Mouse (Mus musculus): Measurements from ENCODE around the gene Ciart. TPM values are rescaled to one million over a fixed set of nuclear protein-coding genes. Genes with fewer than 3 reads are reported as not detected.
A peak's percentile ranks its signal among the peaks of the same experiment; 100 is the strongest.
"Not testable (repeated sequence)": the region's sequence is repeated elsewhere in the genome, so short reads cannot be mapped to it uniquely, and the experiment has no call there.

Gene Ciart
- polyA plus RNA-seq (2015; fragmentation: Nextera tagmentation; extraction: Ambion mirVana), result 5.0 and 5.3 TPM in 2 replicates

DNA sequence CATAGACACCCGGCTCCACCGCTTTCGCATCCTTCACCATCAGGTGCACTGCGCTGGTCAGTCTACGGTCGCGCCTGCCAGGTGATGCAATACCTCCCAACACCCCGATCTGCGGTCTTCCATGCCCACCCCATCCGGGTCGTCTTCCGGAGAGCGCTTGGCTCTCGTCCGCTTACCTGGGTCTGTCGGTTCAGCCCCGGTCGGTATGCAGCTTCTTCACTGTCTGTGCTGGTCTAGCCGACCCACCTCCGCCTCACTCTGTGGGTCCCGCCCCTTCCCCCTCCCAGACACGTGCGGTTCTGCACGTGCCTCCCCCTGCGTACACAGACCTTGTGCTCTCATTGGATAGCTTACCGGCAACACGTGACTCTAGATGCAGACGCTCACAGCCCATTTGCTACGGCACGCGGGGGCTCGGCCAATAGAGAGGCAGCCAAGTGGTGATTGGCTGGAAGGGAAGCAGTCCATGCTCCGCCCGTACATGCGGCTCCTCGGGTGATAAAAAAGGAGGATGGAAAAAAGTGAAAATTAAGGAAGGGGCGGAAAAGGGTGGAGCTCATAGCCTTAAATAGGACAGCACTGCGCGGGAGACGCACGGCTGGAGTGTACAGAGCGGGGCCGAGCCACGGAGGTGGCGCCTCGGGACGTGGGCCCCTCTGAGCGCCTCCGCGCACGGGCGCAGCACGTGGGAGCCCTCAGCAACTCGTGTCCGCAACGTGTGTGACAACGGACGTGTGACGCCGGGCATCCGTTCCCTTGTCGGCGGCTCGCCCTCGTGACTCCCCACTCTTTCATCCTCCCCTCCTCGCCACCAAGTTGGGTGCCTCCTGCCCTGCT is at the start of gene Ciart:
Gene Ciart (minus strand): TSS at position 273 of the 837 bp plus-strand sequence.
- WGBS, result under 1% methylated on average over 60 of the region's 66 CpGs
- no peaks in the 10 kb centered on the region for H3K9me3 ChIP-seq
- H3K27ac ChIP-seq, result no peak within 1 kb of the TSS
- peak within 1 kb of the TSS; percentile 53 for H3K9ac ChIP-seq
- 0 out of 2 replicates have a peak, but pooled peaks cover 6% of the 10 kb centered on the region for H3K27me3 ChIP-seq (replicated peaks)
- H3K4me3 ChIP-seq, result peak within 1 kb of the TSS; percentile 51
- H3K4me2 ChIP-seq, result peak within 1 kb of the TSS; percentile 99
- ATAC-seq (replicated peaks), result peak; percentile 100
- no peaks in the 10 kb centered on the region for H3K36me3 ChIP-seq (replicated peaks)
- peaks cover 16% of the 10 kb centered on the region for H3K4me1 ChIP-seq

DNA sequence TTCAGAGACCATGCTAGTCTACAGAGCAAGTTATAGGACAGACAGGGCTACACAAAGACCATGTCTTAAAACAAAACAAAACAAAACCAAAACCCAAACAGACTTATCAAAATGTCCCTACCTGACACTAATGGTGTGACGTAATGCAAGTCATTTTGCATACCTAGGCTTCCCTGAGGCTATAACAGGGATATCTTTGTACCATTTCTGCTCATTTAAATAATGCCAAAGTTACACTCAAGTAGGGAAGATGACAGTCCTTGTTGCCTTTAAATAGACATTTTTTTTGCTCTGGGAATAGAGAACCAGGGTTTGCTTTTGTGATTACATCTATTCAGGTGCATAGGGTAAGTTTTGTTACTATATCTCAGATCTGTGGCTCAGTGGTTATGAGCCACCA is 49.4 kb upstream of the Ciart start:
- no peak overlapping the region for H3K27ac ChIP-seq
- no peak overlapping the region for H3K4me3 ChIP-seq
- 89% methylated on average over 1 of the region's 1 CpGs for WGBS
- H3K9me3 ChIP-seq, result no peaks in the 10 kb centered on the region
- no peak overlapping the region for H3K9ac ChIP-seq
- H3K4me1 ChIP-seq, result peaks cover 12% of the 10 kb centered on the region
- no peak for ATAC-seq (replicated peaks)
- 0 out of 2 replicates have a peak, but pooled peaks cover 5% of the 10 kb centered on the region for H3K36me3 ChIP-seq (replicated peaks)
- no peak overlapping the region for H3K4me2 ChIP-seq
- H3K27me3 ChIP-seq (replicated peaks), result no peaks in the 10 kb centered on the region

DNA sequence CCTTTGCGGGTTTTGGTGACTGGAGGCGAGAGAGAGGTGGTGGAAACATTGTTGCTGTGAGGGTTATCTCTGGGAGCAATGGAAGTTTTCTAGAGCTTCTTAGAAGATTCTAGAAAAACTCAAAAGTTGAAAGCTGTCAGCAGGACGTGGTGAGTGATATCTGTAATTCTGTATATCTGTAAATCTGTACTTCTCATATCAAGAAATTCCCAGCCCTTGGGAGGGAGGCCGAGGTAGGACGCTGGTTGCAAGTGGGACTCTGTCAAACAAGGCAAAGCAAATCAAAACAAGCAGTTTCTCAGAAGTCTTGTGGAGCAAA is 48.4 kb upstream of the Ciart start:
- 0 out of 2 replicates have a peak, but pooled peaks cover 5% of the 10 kb centered on the region for H3K36me3 ChIP-seq (replicated peaks)
- H3K27me3 ChIP-seq (replicated peaks), result no peaks in the 10 kb centered on the region
- WGBS, result 3% methylated on average over 5 of the region's 5 CpGs
- peak overlapping the region; percentile 78 for H3K27ac ChIP-seq
- H3K9me3 ChIP-seq, result no peaks in the 10 kb centered on the region
- H3K4me1 ChIP-seq, result peaks cover 12% of the 10 kb centered on the region
- peak overlapping the region; percentile 55 for H3K4me2 ChIP-seq
- no peak for ATAC-seq (replicated peaks)
- peak overlapping the region; percentile 52 for H3K9ac ChIP-seq
- peak overlapping the region; percentile 77 for H3K4me3 ChIP-seq

GRCm38 (mm10) chr3:95929581-95930470 is 47.8 kb upstream of the Ciart start:
- ATAC-seq (replicated peaks), result peak; percentile 59
- H3K27ac ChIP-seq, result peak overlapping the region; percentile 78
- H3K4me1 ChIP-seq, result peaks cover 12% of the 10 kb centered on the region
- WGBS, result under 1% methylated on average over 105 of the region's 105 CpGs
- no peaks in the 10 kb centered on the region for H3K36me3 ChIP-seq (replicated peaks)
- H3K4me3 ChIP-seq, result peak overlapping the region; percentile 77
- H3K9ac ChIP-seq, result peak overlapping the region; percentile 52
- peak overlapping the region; percentile 55 for H3K4me2 ChIP-seq
- H3K9me3 ChIP-seq, result no peaks in the 10 kb centered on the region
- H3K27me3 ChIP-seq (replicated peaks), result no peaks in the 10 kb centered on the region

- H3K4me2 ChIP-seq, result peak within 1 kb of the TSS; percentile 55
- peak within 1 kb of the TSS; percentile 52 for H3K9ac ChIP-seq
- WGBS, result under 1% methylated on average over 49 of the region's 49 CpGs
- no peaks in the 10 kb centered on the region for H3K9me3 ChIP-seq
- peaks cover 12% of the 10 kb centered on the region for H3K4me1 ChIP-seq
- ATAC-seq (replicated peaks), result peak; percentile 100
- peak within 1 kb of the TSS; percentile 78 for H3K27ac ChIP-seq
- no peaks in the 10 kb centered on the region for H3K36me3 ChIP-seq (replicated peaks)
- H3K27me3 ChIP-seq (replicated peaks), result no peaks in the 10 kb centered on the region
- H3K4me3 ChIP-seq, result peak within 1 kb of the TSS; percentile 77
These were observed 46.8 kb upstream of the Ciart start, which contains the start of gene Anp32e for GRCm38 (mm10) chr3:95928658-95929503. TSS of gene Anp32e (plus strand) at chr3:95929246.

DNA sequence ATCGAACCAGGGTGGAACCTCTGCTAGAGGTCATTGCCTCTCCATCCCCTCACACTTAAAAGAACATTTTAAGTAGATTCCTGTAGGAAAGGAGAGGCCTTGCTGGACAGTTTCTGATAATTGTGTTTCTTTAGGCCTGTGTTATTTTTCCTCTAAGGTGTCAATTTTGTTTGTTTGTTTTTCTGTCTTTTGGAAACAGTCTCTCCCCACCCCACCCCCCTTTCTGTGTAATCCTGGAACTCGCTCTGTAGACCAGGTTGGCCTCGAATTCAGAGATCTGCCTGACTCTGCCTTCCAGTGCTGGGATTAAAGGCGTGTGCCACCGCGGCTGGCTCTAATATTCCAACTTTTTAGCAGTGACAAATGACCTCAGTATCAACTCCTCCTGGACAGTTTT is 46.2 kb upstream of the Ciart start:
- peak overlapping the region; percentile 62 for H3K27ac ChIP-seq
- peak overlapping the region; percentile 77 for H3K4me3 ChIP-seq
- H3K4me2 ChIP-seq, result peak overlapping the region; percentile 55
- peak overlapping the region; percentile 20; the same call in 1 of the 2 replicates for H3K9ac ChIP-seq
- no peaks in the 10 kb centered on the region for H3K36me3 ChIP-seq (replicated peaks)
- no peaks in the 10 kb centered on the region for H3K9me3 ChIP-seq
- no peak for ATAC-seq (replicated peaks)
- 72% methylated on average over 6 of the region's 6 CpGs for WGBS
- peaks cover 12% of the 10 kb centered on the region for H3K4me1 ChIP-seq
- H3K27me3 ChIP-seq (replicated peaks), result no peaks in the 10 kb centered on the region

- Histone ChIP-seq H3K27ac (no peak overlapping the region), H3K36me3 (replicated peaks) (no peaks in the 10 kb centered on the region), H3K9me3 (no peaks in the 10 kb centered on the region), H3K4me2 (no peak overlapping the region), H3K4me3 (no peak overlapping the region), H3K4me1 (peaks cover 4% of the 10 kb centered on the region; the same call in 1 of the 2 replicates), H3K9ac (no peak overlapping the region), H3K27me3 (replicated peaks) (no peaks in the 10 kb centered on the region)
- WGBS, result 86% methylated on average over 5 of the region's 5 CpGs
- ATAC-seq (replicated peaks), result no peak
These were observed 43.0 kb upstream of the Ciart start for GRCm38 (mm10) chr3:95925087-95925486.

DNA sequence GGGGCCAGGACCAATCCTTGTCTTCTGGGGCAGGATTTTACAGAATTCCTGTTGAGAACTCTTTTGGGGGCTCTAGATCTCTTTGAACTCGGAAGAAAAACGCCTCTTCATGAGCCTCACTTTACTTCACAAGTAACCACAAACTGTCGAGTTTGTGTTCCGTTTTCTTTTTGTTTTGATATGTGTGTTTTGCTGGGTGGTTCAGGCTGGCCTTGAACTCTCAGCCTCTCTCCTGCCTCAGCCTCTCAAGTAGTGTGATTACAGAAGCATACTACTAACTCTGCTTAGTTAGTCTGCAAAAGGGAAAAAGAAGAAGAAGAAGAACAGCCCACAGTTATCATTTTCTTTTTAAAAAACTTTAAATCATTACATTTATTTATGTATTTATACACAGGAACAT is 42.1 kb upstream of the Ciart start:
- no peaks in the 10 kb centered on the region for H3K36me3 ChIP-seq (replicated peaks)
- H3K4me2 ChIP-seq, result no peak overlapping the region
- H3K4me1 ChIP-seq, result peaks cover 4% of the 10 kb centered on the region; the same call in 1 of the 2 replicates
- H3K9ac ChIP-seq, result no peak overlapping the region
- H3K27ac ChIP-seq, result no peak overlapping the region
- no peaks in the 10 kb centered on the region for H3K27me3 ChIP-seq (replicated peaks)
- ATAC-seq (replicated peaks), result no peak
- no peak overlapping the region for H3K4me3 ChIP-seq
- no peaks in the 10 kb centered on the region for H3K9me3 ChIP-seq
- 81% methylated on average over 4 of the region's 4 CpGs for WGBS

DNA sequence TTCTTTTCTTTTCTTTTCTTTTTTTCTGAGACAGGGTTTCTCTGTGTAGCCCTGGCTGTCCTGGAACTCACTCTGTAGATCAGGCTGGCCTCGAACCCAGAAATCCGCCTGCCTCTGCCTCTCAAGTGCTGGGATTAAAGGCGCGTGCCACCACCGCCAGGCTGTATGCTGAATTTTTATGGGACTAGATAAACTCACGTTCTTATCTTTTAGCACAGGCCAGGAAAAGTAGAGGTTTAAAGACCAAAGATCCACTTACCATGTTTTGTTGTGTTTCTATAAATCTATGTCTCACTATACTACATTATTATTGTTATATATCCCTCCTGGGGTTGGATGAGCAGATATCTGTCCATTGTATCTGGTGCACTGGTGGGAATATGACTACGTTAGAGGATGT is 41.4 kb upstream of the Ciart start:
- not testable (repeated sequence) for H3K27me3 ChIP-seq (replicated peaks); H3K4me2 ChIP-seq; H3K36me3 ChIP-seq (replicated peaks); H3K9ac ChIP-seq; H3K4me1 ChIP-seq; H3K4me3 ChIP-seq; H3K9me3 ChIP-seq; H3K27ac ChIP-seq; ATAC-seq (replicated peaks)
- WGBS, result 89% methylated on average over 7 of the region's 7 CpGs

- not testable (repeated sequence) for ATAC-seq (replicated peaks); H3K36me3 ChIP-seq (replicated peaks); H3K27me3 ChIP-seq (replicated peaks); H3K9ac ChIP-seq; H3K4me1 ChIP-seq; H3K4me2 ChIP-seq; H3K27ac ChIP-seq; H3K9me3 ChIP-seq; H3K4me3 ChIP-seq
- 54% methylated on average over 2 of the region's 2 CpGs for WGBS
These were observed 38.5 kb upstream of the Ciart start for GRCm38 (mm10) chr3:95920532-95920931.

DNA sequence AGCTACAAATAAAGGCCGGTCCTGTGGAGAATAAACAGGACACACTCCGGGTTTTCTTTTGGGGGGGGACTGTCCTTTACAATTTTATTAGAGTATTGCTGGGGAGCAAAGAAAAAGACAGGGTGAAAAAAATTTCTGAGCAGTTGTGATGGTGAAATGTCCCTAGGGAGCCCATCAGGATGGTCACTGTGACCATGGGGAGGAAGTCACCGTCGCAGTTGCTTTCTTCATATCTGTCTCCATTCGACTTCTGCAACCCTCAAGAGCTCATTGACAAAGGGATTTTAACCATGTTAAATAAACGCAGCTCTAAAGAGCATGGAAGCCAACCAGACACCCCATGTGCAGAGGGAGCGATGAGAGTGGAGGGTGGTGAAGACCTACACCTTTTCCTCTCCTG is 34.7 kb upstream of the Ciart start:
- H3K4me1 ChIP-seq, result no peaks in the 10 kb centered on the region
- no peak for ATAC-seq (replicated peaks)
- H3K9me3 ChIP-seq, result no peaks in the 10 kb centered on the region
- WGBS, result 80% methylated on average over 7 of the region's 7 CpGs
- H3K27me3 ChIP-seq (replicated peaks), result no peaks in the 10 kb centered on the region
- no peak overlapping the region for H3K4me3 ChIP-seq
- H3K4me2 ChIP-seq, result no peak overlapping the region
- no peak overlapping the region for H3K9ac ChIP-seq
- no peak overlapping the region for H3K27ac ChIP-seq
- H3K36me3 ChIP-seq (replicated peaks), result no peaks in the 10 kb centered on the region

All from midbrain, embryonic 15.5 days (tissue).